Mouse (Mus musculus) ES-CJ7 (cell line): ENCODE measurements at regions not wholly inside any gene's neighbourhood (a gene's known extent, or its start where the extent isn't known, plus 50 kb on each side); places are given as distances from the start of the nearest gene placed in this dataset.

Experiments
- DNase-seq: peaks from one replicate; pipeline ENCODE4 v3.0.0; 2011; ENCODE audit warnings: low read depth, low spot score

- DNase-seq: no peak
These were observed 317.3 kb downstream of the Otol1 start for GRCm38 (mm10) chr3:70324692-70325091.
